Mouse (Mus musculus) ES-CJ7 (cell line): Measurements from ENCODE around the gene Col4a4.

Source experiments
- DNase-seq: peaks from one replicate; pipeline ENCODE4 v3.0.0; 2011; ENCODE audit warnings: low read depth, low spot score

The Col4a4 gene

DNA sequence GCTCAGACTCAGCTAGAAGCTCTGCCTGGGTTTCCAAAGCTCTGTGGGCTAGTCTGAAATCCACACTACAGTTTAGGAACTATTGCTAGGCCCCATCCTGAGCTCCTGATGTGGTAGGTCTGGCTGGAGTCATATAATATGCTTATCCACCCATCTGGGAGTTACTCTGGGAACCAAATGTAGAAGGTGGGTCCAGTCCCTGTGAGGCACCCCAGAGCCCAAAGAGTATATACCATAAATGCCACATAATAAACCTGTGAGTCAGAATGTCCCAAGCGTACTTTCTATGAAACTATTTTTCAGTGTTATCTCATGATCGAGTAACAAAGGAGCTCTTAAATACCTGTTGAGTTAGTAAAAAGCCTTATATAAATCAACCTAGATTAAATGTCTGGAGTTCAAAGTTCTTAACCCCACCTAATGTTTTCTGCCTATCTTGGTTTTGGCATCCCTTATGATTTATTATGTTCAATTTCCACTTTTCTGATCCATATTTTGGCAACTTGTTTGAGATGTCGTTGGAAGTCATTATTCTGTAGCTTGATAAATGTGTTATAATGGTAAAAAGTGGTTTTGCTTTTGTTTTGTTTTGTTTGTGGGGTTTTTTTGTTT is 172.1 kb downstream of the Col4a4 start:
- DNase-seq = no peak

DNA sequence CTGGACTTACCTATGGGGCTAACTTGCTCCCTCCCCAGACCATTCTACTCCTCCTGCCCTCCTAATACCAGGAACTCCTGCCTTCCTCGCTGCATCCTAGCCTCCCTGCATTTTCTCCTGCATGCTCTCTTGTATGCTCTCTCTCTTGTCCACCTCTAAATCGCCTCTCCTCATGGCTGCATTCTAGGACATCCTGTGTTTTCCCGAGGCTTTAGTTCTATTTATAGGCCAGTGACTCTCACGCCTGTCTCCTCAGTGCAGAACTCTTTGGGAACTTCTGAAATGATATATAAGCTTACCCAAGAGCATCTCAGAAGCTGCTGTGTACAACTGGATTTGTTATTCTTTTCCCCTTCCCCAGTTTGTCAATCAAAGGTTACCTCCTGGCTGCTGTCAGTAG is 174.6 kb downstream of the Col4a4 start:
- DNase-seq = no peak

DNA sequence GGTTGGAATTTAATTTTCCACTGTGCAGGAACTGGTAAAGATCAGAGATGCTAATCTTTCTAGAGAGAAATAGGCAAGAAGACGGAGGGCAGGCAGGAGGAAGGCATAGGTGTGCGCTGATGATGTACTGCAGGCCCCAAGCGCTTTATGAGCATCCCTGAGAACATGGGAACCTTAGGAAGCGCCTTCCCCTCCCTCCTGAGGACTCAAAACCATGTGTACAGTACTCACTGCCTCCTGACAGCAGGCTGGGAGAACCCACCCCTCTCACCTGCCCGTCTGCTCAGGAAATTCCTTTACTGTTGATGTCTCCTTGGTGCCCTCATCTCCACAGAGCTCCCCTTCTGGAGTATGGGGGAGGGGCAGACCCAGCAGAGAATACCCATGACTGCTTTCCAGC is 175.1 kb downstream of the Col4a4 start:
- no peak for DNase-seq

DNA sequence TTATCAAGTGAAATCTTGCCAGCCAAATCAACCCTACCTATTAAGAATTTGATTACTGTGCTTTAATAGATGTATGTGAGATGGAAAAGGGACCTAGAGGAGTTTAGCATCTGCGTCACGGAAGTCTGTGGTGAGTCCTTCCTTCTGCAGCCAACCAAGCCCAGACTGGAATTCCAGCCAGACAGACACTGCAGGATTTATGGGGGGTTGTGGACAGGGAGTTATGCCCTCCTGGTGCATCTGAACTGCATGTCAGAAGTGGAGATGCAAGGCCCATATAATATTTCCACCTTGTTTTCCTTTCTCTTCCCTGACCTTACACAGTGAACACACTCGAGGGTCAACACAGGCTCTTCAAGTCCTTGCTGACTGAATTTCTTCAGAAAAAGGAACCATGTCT is 176.1 kb downstream of the Col4a4 start:
- no peak for DNase-seq

DNA sequence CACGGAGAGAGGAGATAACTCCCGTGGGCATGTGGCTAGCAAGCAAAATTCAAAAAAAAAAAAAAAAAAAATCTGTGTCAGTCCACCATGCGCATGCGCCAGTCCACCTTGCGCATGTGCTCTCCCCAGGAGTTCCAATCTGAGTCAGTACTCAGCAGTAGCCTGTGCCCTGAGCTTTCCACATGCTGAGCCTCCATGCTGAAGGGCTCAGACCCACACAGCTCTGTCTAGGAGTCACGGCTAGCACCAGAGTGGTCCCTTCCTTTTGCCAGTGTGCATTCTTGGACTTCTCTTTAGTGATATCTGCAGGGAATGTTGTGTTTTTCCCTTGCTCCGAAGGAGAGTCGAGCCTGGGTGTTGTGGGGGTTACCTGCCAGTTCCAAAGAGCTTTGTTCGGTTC is 177.4 kb downstream of the Col4a4 start:
- no peak for DNase-seq

DNA sequence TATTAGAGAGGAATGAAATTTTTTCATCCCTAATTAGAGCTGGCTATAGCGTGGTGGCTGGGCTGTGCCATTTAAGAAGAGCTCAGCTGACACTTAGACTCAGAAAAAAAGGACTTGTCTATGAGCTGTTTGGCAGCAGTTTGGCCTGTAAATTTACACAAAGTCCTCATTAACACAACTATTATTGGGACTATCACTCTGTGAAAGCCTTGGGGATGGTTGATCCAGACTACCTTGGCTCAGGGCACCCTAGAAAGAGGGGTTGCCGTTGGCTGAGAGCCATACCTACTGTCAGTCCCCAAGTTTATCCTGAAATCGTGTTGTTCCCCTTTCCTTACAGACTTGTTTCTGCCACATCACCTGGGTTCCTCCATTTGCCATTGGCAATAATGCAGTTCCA is 178.9 kb downstream of the Col4a4 start:
- no peak for DNase-seq
